Mouse (Mus musculus) lung, adult 18-20 months (tissue): ENCODE data around the gene Rbsn.

Experiments used
- DNase-seq, 2 experiments: peaks; one replicate each; pipeline ENCODE4 v3.0.0; 2022; ENCODE audit warnings: mixed read lengths in 2 of 2

The Rbsn gene

DNA sequence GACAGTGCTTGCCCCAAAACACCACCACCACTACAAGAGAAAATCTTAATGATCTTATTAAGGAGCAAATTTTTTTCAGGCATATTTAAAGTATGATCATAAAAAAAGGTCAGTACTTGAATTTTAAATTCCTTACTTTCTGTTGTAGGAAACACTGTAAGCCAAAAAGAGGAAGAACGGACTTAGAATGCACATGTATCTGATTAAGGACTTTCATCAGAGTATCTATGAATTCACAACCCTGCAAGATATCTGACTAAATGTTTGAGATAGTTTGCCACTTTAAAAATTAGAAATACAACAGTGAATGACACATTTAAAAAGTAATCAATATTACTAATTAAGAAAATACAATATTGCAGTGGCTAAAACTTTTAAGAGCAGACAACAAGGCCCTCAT lies 38.3 kb downstream of the Rbsn start:
- no peak for DNase-seq

DNA sequence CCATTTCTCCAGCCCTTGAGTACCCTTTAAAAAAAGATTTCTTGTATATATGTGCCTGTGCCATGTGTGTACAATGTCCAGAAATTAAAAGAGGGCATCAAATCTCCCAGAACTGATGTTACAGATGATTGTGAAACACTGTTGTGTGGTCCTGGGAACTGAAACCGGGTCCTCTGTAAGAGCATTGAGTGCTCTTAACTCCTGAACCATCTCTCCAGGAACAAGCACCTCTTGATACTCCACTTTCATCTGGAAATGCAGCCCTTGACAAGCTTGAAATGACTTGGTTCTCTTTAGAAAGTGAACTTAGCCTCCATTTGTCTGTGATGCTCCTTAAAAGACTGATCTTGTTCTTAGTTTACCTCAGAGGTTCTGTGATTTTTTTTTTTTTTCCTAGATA lies 52.0 kb downstream of the Rbsn start:
- peak in 1 of 2 experiments; percentile 33 for DNase-seq

DNA sequence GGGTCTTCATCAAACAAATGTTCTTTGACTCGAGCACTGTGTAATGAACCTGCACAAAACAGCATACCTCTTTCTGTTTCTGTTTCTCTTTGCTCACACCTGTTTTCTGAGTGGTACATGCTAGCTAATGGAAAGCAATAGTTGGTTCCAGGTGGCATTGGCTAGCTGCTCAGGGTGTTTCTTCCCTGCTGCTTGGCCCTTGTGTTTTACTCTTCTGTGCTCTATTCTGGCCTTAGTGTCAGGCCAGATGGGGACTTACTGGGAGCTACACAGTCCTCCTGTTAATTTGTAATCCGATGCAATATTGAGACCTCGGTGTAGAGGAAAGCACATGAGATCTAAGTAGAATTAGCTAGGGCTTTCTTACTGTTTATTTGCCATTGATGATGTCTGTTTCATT lies 55.9 kb downstream of the Rbsn start:
- no peak for DNase-seq

DNA sequence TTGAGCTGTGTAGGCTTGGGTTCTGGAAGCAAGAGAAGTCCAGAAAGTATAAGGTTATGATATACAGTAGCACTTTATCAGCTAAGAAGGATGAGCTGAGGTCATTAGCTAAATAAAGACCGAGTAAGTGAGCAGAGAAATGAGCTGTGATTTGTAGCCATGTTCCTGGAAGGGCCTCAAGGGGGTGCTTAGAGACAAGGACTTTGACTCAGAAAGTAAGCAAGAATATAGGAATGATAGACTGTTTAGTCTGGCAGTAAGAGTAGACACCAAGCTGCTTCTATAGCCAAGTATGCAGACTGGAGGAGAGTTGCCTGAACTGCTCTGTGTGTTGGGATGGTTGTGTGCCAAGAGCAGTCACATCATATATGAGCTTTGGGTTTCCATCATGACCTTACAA lies 61.0 kb downstream of the Rbsn start:
- DNase-seq, result no peak

DNA sequence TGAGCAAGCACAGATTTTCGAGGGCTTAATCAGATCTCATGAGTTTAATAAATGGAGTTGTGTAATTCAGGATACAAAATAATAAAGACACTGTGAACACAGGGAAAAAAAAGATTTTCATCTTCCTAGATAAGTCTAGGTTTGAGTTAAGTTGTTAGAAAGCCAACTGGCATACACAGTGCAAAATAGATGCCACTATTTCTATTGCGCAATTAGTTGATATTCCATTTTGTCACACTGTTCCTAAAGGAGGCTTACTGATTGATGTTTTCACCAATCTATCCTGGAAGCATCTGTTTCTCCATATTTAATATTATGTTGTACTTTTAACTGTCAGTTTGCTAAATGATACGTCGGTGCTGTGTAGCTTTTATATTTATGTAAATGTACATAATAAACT lies 68.8 kb downstream of the Rbsn start:
- no peak for DNase-seq
